Mouse (Mus musculus) neural tube, embryonic 11.5 days (tissue): ENCODE results near the gene Mycbp2. TPM values are rescaled to one million over a fixed set of nuclear protein-coding genes. Genes with fewer than 3 reads are reported as not detected.

Experiments
- ATAC-seq: fragments of 200-750 bp; cut with Nextera tagmentation; 2 replicates; pipeline ENCODE4 v1.8.0; 2017; ENCODE audit warnings: moderate number of reproducible peaks, mild to moderate bottlenecking, moderate TSS enrichment, moderate library complexity; ENCODE audit not compliant: insufficient read depth, low FRiP score, low TSS enrichment
- DNase-seq: peaks from one replicate; pipeline ENCODE4 v3.0.0-alpha.2; 2015; ENCODE audit warnings: low spot score
- H3K27ac ChIP-seq: fragments of 300-500 bp; sonication (generic); 2 replicates; pipeline ENCODE4 v1.5.1; 2014; ENCODE audit warnings: low read depth, mild to moderate bottlenecking, low read length
- H3K27me3 ChIP-seq: fragments of 300-500 bp; sonication (generic); 2 replicates; pipeline ENCODE4 v1.6.1; 2014; ENCODE audit warnings: mild to moderate bottlenecking, low read length, mixed read lengths; ENCODE audit not compliant: control insufficient read depth, insufficient read depth
- H3K36me3 ChIP-seq: fragments of 300-500 bp; sonication (generic); 2 replicates; pipeline ENCODE4 v1.6.1; 2014; ENCODE audit warnings: mild to moderate bottlenecking, low read length, moderate library complexity, mixed read lengths; ENCODE audit not compliant: control insufficient read depth, insufficient read depth
- H3K4me1 ChIP-seq: fragments of 300-500 bp; sonication (generic); 2 replicates; pipeline ENCODE4 v1.6.1; 2014; ENCODE audit warnings: low read length, mixed read lengths; ENCODE audit not compliant: control insufficient read depth, insufficient read depth
- H3K4me2 ChIP-seq: fragments of 300-500 bp; sonication (generic); 2 replicates; pipeline ENCODE4 v1.6.1; 2014; ENCODE audit warnings: low read depth, mild to moderate bottlenecking, moderate library complexity
- H3K4me3 ChIP-seq: fragments of 300-500 bp; sonication (generic); 2 replicates; pipeline ENCODE4 v1.5.1; 2014; ENCODE audit warnings: low read depth, low read length
- H3K9ac ChIP-seq: fragments of 300-500 bp; sonication (generic); 2 replicates; pipeline ENCODE4 v1.6.1; 2014; ENCODE audit warnings: mild to moderate bottlenecking, low read length
- H3K9me3 ChIP-seq: fragments of 300-500 bp; sonication (generic); 2 replicates; pipeline ENCODE4 v1.6.1; 2016; ENCODE audit warnings: low read length; ENCODE audit not compliant: control insufficient read depth
- WGBS: fragments of 180-500 bp; shearing (Covaris S2); extraction: QIAGEN DNeasy Blood & Tissue Kit; methylation state at CpG from one replicate; pipeline ENCODE4 v1.1.7; 2014; 5-methylcytosine and 5-hydroxymethylcytosine counted together
- polyA plus RNA-seq: library from polyadenylated mRNA; unstranded; fragments of >200 nt; fragmentation: Nextera tagmentation; extraction: Ambion mirVana; gene quantifications from 2 replicates; pipeline ENCODE4 v1.2.1, GENCODE M21; 2014

The Mycbp2 gene
- polyA plus RNA-seq, 1 experiment from 2014 or later, result 29.4 TPM

DNA sequence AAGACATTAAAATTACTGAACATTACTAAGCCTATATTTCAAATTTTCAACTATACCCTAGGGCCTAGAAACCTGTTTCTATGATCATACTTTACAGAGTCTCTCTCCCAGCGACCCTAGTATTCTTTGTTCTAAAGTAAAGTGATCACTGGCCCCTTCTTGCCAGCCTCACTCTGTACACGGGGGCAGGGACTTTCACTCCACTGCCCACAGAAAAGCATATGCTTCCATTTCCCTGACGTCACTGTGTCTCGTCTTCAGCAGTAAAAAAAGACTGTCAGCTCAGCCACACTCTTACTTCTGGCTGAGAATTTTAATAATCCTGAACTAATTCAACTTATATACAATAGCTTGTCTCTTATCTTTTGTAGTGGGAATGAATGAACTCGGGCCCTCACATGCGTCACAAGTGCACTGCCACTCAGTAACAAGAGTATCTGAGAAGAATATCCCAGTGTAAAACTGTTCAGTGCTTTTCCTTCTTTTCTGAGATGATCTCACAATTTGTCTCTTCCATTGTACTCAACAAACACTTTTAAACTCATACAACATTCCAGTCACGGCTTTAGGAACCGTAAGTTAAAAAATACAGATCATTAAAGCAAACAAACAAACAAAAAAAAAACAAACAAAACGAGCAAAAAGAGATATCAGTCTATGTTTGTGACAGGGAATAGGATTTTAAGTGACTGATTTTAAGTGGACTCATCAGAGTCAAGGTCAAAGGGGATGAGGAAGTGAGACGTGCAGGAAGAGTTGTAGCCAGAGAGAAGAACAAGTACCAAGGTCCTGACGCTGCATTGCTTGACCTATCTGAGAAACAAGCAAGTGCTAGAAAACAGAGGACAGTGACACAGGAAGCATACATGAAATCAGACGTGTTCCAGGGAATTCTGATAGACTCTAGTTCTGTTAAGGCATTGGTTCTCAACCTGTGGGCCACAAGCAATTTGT, 112.7 kb downstream of the Mycbp2 start:
- 68% methylated on average over 12 of the region's 12 CpGs for WGBS
- Histone ChIP-seq H3K36me3 (no peaks in the 10 kb centered on the region), H3K9me3 (no peaks in the 10 kb centered on the region), H3K4me3 (no peak overlapping the region), H3K4me2 (no peak overlapping the region), H3K9ac (no peak overlapping the region), H3K4me1 (no peaks in the 10 kb centered on the region), H3K27ac (no peak overlapping the region), H3K27me3 (no peaks in the 10 kb centered on the region)
- ATAC-seq, result no peak
- no peak for DNase-seq

DNA sequence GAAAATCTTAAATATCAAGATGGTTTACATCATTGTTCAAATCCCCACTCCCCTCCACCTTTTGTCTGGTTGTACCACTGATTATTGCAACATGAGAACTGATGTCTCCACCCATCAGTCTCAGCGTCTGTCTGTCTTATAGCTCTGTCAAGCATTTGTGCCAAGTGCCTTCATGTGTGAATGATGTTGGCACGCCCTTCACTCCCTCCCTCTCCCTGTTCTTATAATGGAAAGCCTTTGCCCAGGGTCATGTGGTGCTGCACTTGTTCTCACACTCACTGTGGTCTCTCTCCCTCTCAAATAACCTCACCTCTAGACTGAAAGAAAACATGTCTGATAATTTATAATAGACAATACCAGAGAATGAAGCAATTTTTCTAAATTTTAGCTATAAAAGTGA, 124.3 kb downstream of the Mycbp2 start:
- ATAC-seq (no peak), DNase-seq (no peak)
- Histone ChIP-seq H3K4me2 (no peak overlapping the region), H3K36me3 (no peaks in the 10 kb centered on the region), H3K27me3 (no peaks in the 10 kb centered on the region), H3K27ac (no peak overlapping the region), H3K9me3 (no peaks in the 10 kb centered on the region), H3K4me3 (no peak overlapping the region), H3K4me1 (no peaks in the 10 kb centered on the region), H3K9ac (no peak overlapping the region)
- WGBS, result 81% methylated on average over 2 of the region's 2 CpGs

DNA sequence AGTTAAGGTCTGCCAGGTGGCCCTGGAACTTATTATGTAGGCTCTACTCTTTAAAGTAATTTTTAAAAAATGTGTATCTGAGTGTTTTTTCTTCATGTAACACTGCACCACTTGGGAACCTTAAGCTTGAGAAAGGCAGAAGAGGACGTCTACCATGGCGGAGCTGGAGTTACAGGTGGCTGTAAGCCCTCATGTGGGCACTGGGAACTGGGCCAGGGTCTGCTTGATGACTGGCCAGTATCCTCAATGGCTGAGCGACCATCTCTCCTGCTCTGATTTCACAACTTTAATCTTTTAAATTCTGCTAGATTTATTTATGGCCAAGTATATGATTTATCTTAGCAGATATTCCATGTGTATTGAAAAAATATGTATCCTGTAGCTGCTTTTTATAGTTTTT, 124.9 kb downstream of the Mycbp2 start:
- H3K9me3 ChIP-seq, result no peaks in the 10 kb centered on the region
- whole genome bisulfite sequencing, result 90% methylated on average over 3 of the region's 3 CpGs
- H3K27me3 ChIP-seq, result no peaks in the 10 kb centered on the region
- H3K4me2 ChIP-seq, result no peak overlapping the region
- H3K9ac ChIP-seq, result no peak overlapping the region
- H3K4me3 ChIP-seq, result no peak overlapping the region
- no peak for ATAC-seq
- H3K4me1 ChIP-seq, result no peaks in the 10 kb centered on the region
- H3K27ac ChIP-seq, result no peak overlapping the region
- H3K36me3 ChIP-seq, result no peaks in the 10 kb centered on the region
- no peak for DNase-seq

DNA sequence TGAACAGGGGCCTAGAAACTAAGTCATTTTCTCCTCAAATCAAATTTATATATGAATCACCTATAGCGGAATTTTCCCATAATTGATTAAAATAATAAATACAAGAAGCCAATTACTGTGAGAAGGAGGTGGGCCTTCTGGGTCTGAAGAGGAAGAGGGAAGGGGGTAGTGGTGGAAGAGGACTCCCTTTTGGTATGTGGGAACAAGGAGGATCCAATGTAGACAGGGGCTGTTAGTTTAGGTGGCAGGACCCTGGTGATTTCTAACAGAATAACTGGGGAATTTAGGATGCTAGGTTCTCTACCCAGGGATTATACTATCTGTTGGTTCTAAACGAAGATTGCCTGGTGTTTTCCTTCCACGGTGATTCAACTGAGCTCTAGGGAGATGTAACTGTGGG, 130.3 kb downstream of the Mycbp2 start:
- WGBS, result 89% methylated on average over 3 of the region's 3 CpGs
- no peak overlapping the region for H3K9ac ChIP-seq
- no peak overlapping the region for H3K4me3 ChIP-seq
- ATAC-seq, result no peak
- peaks cover 2% of the 10 kb centered on the region; the same call in 1 of the 2 replicates for H3K36me3 ChIP-seq
- H3K4me1 ChIP-seq, result no peaks in the 10 kb centered on the region
- no peaks in the 10 kb centered on the region for H3K9me3 ChIP-seq
- no peak for DNase-seq
- no peak overlapping the region for H3K27ac ChIP-seq
- no peak overlapping the region for H3K4me2 ChIP-seq
- H3K27me3 ChIP-seq, result no peaks in the 10 kb centered on the region

DNA sequence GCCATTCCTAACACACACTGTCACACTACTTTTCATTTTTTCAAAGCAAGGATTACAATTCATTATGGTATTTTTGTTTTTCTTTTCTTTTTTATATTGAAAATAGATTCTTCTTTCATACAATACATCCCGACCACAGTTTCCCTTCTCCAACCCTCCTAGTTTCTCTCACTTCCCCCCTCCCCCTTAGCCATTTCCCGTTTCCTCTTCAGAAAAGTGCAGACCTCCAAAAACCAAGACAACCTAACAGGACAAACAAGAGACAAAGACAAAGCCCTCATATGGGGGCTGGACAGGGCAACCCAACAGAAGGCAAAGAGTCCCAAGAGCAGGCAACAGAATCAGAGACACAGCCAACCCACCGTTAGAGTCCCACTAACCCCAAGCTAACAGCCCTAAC, 160.0 kb downstream of the Mycbp2 start:
- ATAC-seq (no peak), DNase-seq (no peak)
- Histone ChIP-seq H3K4me1 (no peaks in the 10 kb centered on the region), H3K9ac (no peak overlapping the region), H3K27me3 (no peaks in the 10 kb centered on the region), H3K9me3 (no peaks in the 10 kb centered on the region), H3K4me3 (no peak overlapping the region), H3K36me3 (peaks cover 3% of the 10 kb centered on the region; the same call in 1 of the 2 replicates), H3K4me2 (no peak overlapping the region), H3K27ac (no peak overlapping the region)
- WGBS, result 92% methylated on average over 3 of the region's 3 CpGs

DNA sequence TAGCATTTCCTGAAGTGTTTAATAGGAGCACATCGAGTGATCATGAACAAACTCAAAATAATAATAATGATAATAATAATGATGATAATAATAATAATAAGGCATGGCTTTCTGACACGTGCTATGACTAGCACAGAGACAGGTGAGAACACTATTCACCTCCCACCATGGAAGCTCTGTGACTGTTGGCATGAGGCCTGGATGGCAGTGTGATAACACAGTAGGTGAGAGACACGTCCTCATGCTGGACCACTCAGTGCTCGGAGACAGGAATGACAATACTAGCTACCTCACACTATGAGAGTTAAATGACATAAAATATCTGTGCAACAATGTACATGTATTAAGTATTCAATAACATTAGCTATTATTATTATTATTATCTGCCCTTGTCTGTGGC, 160.5 kb downstream of the Mycbp2 start:
- H3K4me3 ChIP-seq, result no peak overlapping the region
- no peaks in the 10 kb centered on the region for H3K4me1 ChIP-seq
- ATAC-seq (no peak), DNase-seq (no peak)
- H3K36me3 ChIP-seq, result peaks cover 3% of the 10 kb centered on the region; the same call in 1 of the 2 replicates
- no peak overlapping the region for H3K4me2 ChIP-seq
- H3K9ac ChIP-seq, result no peak overlapping the region
- 94% methylated on average over 4 of the region's 4 CpGs for WGBS
- H3K9me3 ChIP-seq, result no peaks in the 10 kb centered on the region
- H3K27me3 ChIP-seq, result no peaks in the 10 kb centered on the region
- no peak overlapping the region for H3K27ac ChIP-seq

DNA sequence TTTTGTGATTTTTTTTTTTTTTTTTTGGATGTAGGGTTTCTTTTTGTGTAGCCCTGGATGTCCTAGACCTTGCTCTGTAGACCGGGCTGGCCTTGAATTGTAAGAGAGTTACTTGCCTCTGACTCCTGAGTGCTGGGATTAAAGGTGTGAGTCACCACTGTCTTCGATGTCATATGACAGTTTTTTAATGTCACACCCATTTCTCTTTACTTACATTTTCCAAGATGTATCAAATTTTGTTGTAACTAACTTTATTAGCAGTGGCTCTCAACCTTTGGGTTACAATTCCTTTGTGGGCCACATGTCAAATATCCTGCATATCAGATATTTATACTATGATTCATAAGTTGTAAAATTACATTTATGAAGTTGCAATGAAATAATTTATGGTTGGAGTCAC, 166.5 kb downstream of the Mycbp2 start:
- Histone ChIP-seq H3K4me2 (no peak overlapping the region), H3K9me3 (no peaks in the 10 kb centered on the region), H3K27me3 (no peaks in the 10 kb centered on the region), H3K36me3 (peaks cover 3% of the 10 kb centered on the region; the same call in 1 of the 2 replicates), H3K9ac (no peak overlapping the region), H3K27ac (no peak overlapping the region), H3K4me1 (no peaks in the 10 kb centered on the region), H3K4me3 (no peak overlapping the region)
- no peak for DNase-seq
- 95% methylated on average over 2 of the region's 2 CpGs for WGBS
- no peak for ATAC-seq

DNA sequence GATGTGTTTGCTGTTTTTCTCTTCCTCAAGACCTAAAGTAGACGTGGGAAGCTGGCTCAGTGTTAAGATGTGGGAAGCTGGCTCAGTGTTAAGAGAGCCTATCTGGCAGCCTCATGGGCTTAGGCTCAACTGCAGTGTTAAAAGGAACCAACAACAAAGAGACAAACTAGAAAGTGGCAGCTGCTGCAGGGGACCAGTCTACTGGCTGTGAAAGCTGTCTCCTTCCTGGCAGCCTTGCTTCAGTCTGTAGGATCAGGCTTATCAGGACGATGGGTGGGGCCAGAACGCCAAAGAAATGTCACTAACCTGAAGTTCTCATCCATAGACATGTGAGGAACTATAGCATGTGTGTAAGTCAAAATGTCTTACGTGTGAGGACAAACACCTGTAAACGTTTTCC, 183.7 kb downstream of the Mycbp2 start:
- Histone ChIP-seq H3K36me3 (no peaks in the 10 kb centered on the region), H3K4me1 (no peaks in the 10 kb centered on the region), H3K4me2 (no peak overlapping the region), H3K9ac (no peak overlapping the region), H3K4me3 (no peak overlapping the region), H3K27ac (no peak overlapping the region), H3K27me3 (no peaks in the 10 kb centered on the region), H3K9me3 (no peaks in the 10 kb centered on the region)
- ATAC-seq (no peak), DNase-seq (no peak)
- WGBS, result 82% methylated on average over 5 of the region's 5 CpGs

DNA sequence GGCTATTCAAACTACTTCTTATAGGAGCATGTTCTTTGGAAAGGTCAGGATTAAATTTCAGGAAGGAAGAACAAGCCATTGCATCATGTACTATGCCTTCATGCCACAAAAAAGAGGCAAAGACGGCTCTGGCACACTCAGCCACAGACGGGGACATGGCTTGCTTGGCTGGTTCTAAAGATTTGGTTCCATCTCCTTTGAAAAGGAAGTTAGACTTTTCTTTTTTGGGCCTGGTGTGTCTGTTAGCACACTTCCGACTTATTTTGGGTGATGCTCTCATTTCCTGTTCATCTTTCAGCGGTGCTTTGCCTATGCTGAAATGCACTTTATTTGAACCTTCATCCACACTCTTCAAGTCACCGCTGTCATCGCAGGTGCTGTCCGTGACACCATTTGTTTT, 190.9 kb downstream of the Mycbp2 start:
- Histone ChIP-seq H3K9me3 (no peaks in the 10 kb centered on the region), H3K27ac (no peak overlapping the region), H3K4me1 (no peaks in the 10 kb centered on the region), H3K4me2 (no peak overlapping the region), H3K4me3 (no peak overlapping the region), H3K27me3 (no peaks in the 10 kb centered on the region), H3K36me3 (peaks cover 5% of the 10 kb centered on the region), H3K9ac (no peak overlapping the region)
- ATAC-seq (no peak), DNase-seq (no peak)
- 94% methylated on average over 7 of the region's 7 CpGs for WGBS
